Mouse (Mus musculus): ENCODE measurements around the gene Atp5d.

The Atp5d gene

GRCm38 (mm10) chr10:80141243-80141642 lies 2.8 kb downstream of the Atp5d start:
- peak; percentile 97 for DNase-seq (ENCODE audit: low spot score)

GRCm38 (mm10) chr10:80141786-80142529 lies 3.5 kb downstream of the Atp5d start:
- DNase-seq (ENCODE audit: low spot score) = peak; percentile 96

- no peak for DNase-seq (ENCODE audit: low spot score)
These were observed 4.1 kb downstream of the Atp5d start for GRCm38 (mm10) chr10:80142530-80142925.

- no peak for DNase-seq (ENCODE audit: low spot score)
These were observed 5.2 kb downstream of the Atp5d start for GRCm38 (mm10) chr10:80143664-80144063.

- no peak for DNase-seq (ENCODE audit: low spot score)
These were observed 5.7 kb downstream of the Atp5d start for GRCm38 (mm10) chr10:80144159-80144558.

GRCm38 (mm10) chr10:80144864-80145838 lies 6.7 kb downstream of the Atp5d start:
- peak; percentile 80 for DNase-seq (ENCODE audit: low spot score)

- DNase-seq (ENCODE audit: low spot score) = no peak
These were observed 7.5 kb downstream of the Atp5d start for GRCm38 (mm10) chr10:80145896-80146295.

GRCm38 (mm10) chr10:80146568-80147011 lies 8.2 kb downstream of the Atp5d start:
- no peak for DNase-seq (ENCODE audit: low spot score)

- DNase-seq (ENCODE audit: low spot score) = no peak
These were observed 8.8 kb downstream of the Atp5d start for GRCm38 (mm10) chr10:80147146-80147718.

- peak; percentile 75 for DNase-seq (ENCODE audit: low spot score)
These were observed 9.5 kb downstream of the Atp5d start, which contains the start of gene Midn for GRCm38 (mm10) chr10:80147719-80148601. Gene Midn (plus strand): TSS chr10:80148272.

- peak; percentile 93 for DNase-seq (ENCODE audit: low spot score)
These were observed 10.3 kb downstream of the Atp5d start for GRCm38 (mm10) chr10:80148610-80149290.

- peak; percentile 98 for DNase-seq (ENCODE audit: low spot score)
These were observed 11.1 kb downstream of the Atp5d start for GRCm38 (mm10) chr10:80149291-80150225.

GRCm38 (mm10) chr10:80150226-80151210 lies 12.1 kb downstream of the Atp5d start:
- DNase-seq (ENCODE audit: low spot score) = no peak

GRCm38 (mm10) chr10:80151211-80152034 lies 13.0 kb downstream of the Atp5d start:
- no peak for DNase-seq (ENCODE audit: low spot score)

- no peak for DNase-seq (ENCODE audit: low spot score)
These were observed 13.8 kb downstream of the Atp5d start for GRCm38 (mm10) chr10:80152071-80152872.

GRCm38 (mm10) chr10:80152873-80153260 lies 14.4 kb downstream of the Atp5d start:
- no peak for DNase-seq (ENCODE audit: low spot score)

- no peak for DNase-seq (ENCODE audit: low spot score)
These were observed 15.3 kb downstream of the Atp5d start for GRCm38 (mm10) chr10:80153713-80154112.

Data from layer of hippocampus, adult 11-12 months (tissue).